Mouse (Mus musculus): Measurements from ENCODE around the gene Serpina1d.
"Not testable (repeated sequence)": the region's sequence is repeated elsewhere in the genome, so short reads cannot be mapped to it uniquely, and the experiment has no call there.

DNA sequence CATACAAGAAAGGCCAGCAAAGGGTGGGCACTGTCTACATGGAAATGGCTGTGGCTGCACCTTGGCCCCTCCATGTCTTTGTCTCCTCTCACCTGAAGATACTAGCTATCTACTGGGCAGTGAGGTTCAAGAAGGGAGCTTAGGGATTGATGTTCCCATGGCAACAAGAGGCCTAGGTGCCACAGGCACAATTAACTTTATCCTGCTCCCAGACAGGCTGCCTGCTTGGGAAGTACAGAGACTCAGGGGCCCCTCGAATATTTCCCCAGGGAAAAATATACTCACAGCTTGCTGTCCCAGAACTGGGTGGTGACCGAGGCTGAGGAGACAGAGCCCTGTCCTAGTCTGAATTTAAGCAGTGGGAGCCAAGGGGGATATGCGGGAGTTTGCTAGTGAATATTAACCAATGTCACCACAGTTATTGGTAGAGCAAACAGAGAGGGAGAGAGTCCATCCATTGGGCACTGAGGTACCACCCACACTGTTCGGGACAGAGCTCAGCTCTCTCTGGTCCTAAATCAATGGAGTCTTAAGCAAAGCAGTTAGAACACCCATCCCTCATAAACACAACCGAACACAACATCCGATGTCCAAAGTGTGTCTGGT lies at the start of gene Serpina1d:
- not testable (repeated sequence) for TF ChIP-seq GATA1, TAL1 (IDR thresholded peaks at IDR 0.05; ENCODE audit: low read length)

Measured in erythroblast, embryonic 14.5 days (primary cell).